Mouse (Mus musculus): ENCODE data around the gene Exoc2. TPM values are rescaled to one million over a fixed set of nuclear protein-coding genes. Genes with fewer than 3 reads are reported as not detected.

Exoc2 gene
- polyA plus RNA-seq, 1 experiment, result 11.3 TPM

DNA sequence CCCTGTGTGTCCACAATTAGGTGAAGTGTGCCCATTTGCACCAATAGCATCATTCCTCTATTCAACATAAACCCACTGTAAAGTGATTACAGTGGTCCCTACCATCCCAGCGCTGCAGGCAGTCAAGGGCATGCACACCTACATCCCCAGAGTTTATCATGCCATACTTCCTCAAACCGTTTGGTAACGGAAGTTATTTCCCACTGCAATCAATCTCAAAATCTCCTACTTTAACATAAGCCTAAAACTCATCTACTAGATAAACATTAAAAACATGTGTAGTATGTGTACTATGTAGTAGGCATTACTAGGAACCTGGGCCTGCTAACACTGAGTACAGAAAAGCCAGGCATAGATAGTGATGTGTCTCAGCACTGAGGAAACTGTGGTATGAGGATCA is 2.8 kb downstream of the Exoc2 start:
- DNase-seq (ENCODE audit: low read depth), result no peak

DNA sequence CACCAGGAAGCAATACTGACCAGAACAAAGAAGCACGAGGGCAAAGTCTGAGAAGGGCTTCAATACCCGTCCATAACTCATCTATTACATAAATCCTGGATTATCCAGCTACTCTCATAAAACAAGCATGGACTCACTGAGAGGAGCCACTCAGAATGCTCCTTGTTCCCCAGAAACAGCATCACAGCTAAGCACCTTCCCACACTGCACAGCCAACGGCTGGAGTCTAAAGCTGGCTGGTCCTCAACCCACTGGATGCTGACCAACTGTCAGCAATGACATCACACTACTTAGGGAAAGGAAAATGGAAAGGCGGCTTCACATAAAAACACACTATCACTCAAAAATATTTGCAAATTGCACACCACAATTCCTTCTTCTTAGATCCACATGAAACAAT is 5.6 kb downstream of the Exoc2 start:
- no peak for DNase-seq (ENCODE audit: low read depth)

DNA sequence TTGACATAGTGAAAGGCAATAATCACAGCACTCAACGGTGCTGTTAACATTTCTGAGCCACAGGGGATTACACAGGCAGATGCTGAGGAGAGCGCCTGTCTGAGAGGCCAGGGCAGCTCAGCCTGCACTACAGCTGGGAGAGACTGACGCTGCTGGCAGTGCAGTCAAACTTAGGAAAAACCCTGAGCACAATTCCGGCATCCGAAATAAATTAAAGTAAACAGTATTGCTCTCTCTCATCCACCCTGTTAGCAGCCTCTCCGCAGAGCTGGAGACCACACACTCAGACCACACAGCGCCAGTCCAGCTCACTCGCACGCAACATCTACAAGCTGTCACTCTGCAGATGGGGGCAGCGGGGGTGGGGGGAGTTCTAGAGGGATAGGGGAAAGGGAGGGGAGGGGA is 7.4 kb downstream of the Exoc2 start:
- no peak for DNase-seq (ENCODE audit: low read depth)

- no peak for DNase-seq (ENCODE audit: low read depth)
Observed at GRCm38 (mm10) chr13:30961932-30962331, 12.0 kb downstream of the Exoc2 start.

- no peak for DNase-seq (ENCODE audit: low read depth)
Observed at GRCm38 (mm10) chr13:30960714-30961113, 13.2 kb downstream of the Exoc2 start.

- DNase-seq (ENCODE audit: low read depth), result no peak
Observed at GRCm38 (mm10) chr13:30953580-30953979, 20.3 kb downstream of the Exoc2 start.

GRCm38 (mm10) chr13:30952044-30952443 is 21.8 kb downstream of the Exoc2 start:
- no peak for DNase-seq (ENCODE audit: low read depth)

GRCm38 (mm10) chr13:30949181-30949580 is 24.7 kb downstream of the Exoc2 start:
- no peak for DNase-seq (ENCODE audit: low read depth)

DNA sequence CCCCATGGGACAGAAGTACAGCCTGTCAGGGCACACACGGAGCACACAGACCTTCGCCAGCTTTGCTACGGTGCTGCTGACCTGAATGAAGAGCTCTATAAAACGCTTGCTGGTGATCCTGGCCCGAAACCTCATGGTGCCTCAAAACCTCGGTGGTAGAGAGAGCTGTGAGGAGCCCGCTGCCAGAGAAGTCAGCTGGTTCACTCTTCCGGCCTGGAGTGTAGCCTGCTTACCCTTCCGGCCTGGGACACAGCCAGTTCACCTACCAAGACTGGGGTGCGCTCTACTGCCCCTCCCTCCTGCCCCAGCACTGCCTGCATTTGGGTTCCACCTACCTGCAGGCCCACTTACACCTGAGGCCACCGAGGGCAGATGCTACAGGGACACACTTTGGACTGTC is 26.4 kb downstream of the Exoc2 start, which contains the start of gene Hus1b:
Hus1b (minus strand) TSS at position 220 of the 400 bp plus-strand sequence.
- no peak for DNase-seq (ENCODE audit: low read depth)

GRCm38 (mm10) chr13:30947129-30947528 is 26.8 kb downstream of the Exoc2 start:
- no peak for DNase-seq (ENCODE audit: low read depth)

GRCm38 (mm10) chr13:30945788-30946187 is 28.1 kb downstream of the Exoc2 start:
- DNase-seq (ENCODE audit: low read depth), result no peak

DNA sequence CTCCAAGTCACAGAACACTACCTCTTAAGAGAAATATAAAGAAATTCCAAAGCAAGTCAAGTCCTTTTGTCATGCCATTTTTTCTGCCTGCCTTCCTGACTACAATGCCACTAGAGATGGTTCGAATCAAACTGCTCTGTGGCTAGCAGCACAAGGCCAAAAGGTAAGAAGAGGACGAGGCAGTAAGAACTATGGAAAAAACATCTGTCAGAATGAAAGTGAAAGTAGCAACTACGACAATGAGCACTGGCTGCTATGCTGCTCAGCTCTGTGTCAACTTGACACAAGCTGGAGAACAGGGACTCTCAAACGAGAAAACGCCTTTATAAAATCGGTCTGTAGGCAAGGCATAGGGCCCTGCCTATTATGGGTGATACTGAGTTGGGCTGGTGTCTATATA is 40.9 kb downstream of the Exoc2 start:
- DNase-seq (ENCODE audit: low read depth), result no peak

DNA sequence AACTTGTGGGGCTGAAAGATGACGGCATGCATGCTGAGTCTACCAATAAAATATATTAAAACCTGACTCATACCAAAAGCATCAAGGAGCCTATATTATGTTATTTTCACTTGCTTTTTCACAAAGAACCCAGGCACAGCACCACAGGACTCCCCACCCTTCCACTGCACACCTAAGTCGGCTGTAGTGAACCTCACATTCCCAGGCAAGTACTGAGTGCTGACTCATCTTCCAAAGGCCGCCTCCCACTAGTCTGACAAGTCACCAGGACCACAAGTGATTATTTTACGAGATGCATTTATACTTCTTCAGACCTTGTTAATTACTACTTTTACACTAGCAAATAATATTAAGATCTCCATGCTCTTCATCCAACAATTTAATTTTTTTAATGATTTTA is 42.3 kb downstream of the Exoc2 start:
- no peak for DNase-seq (ENCODE audit: low read depth)

DNA sequence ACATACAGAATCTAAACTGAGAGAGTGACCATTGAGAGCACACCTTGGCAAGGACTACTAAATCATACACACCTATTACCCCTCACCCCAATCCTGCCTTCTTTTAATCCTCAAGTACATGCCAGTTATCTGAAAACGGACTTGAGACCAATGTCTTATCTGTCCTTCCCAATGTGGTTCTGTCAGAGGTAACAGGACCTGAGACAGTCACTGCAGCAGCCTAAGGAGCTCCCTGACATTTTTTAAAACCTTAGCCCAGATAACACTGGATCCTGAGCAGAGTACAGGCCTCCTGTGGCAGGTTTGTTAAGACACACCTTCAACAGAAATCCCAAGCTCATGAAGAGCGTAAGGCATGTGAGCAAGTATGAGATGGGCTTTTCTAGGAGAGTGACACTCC is 44.8 kb downstream of the Exoc2 start:
- no peak for DNase-seq (ENCODE audit: low read depth)

- no peak for DNase-seq (ENCODE audit: low read depth)
Observed at GRCm38 (mm10) chr13:30924269-30924668, 49.6 kb downstream of the Exoc2 start.

- DNase-seq (ENCODE audit: low read depth), result no peak
Observed at GRCm38 (mm10) chr13:30921914-30922313, 52.0 kb downstream of the Exoc2 start.

DNA sequence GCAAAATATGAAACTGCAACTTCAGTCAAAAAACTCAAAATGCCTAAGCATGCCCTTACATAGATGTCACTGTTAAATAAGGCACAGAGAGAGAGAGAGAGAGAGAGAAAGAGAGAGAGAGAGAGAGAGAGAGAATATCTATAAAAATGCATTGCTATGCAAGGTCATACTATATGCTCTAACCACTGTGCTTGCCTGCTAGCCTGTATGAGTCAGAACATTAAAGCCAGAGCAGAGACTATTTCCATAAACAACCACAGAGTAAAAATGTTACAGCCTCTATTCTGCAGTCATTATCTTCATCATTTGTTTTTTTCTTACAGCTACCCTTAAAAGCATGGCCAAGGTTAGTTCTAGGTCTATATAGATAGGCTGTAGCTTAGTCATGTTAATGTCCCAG is 60.1 kb downstream of the Exoc2 start:
- DNase-seq (ENCODE audit: low read depth), result no peak

- no peak for DNase-seq (ENCODE audit: low read depth)
Observed at GRCm38 (mm10) chr13:30913028-30913427, 60.9 kb downstream of the Exoc2 start.

- DNase-seq (ENCODE audit: low read depth), result no peak
Observed at GRCm38 (mm10) chr13:30911931-30912625, 61.8 kb downstream of the Exoc2 start.

GRCm38 (mm10) chr13:30910889-30911288 is 63.0 kb downstream of the Exoc2 start:
- no peak for DNase-seq (ENCODE audit: low read depth)

DNA sequence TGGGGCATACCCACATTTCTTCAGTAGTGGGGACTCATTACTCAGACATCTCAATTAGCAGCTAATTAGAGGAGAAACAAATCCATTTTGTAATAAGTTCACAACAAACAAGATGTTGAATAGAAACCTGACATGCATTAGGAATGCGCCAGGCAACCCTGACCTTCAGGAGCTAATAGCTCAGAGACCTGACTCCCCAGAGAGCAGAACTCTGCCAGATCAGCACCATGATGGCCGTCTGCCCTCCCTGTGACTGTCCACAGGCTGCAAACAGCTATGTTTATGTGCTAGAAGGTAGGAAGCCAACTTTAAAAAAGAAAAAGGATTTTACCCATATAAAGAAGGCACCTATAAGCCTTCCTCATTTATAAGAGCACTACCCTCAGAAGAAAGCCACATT is 71.6 kb downstream of the Exoc2 start:
- DNase-seq (ENCODE audit: low read depth), result no peak

DNA sequence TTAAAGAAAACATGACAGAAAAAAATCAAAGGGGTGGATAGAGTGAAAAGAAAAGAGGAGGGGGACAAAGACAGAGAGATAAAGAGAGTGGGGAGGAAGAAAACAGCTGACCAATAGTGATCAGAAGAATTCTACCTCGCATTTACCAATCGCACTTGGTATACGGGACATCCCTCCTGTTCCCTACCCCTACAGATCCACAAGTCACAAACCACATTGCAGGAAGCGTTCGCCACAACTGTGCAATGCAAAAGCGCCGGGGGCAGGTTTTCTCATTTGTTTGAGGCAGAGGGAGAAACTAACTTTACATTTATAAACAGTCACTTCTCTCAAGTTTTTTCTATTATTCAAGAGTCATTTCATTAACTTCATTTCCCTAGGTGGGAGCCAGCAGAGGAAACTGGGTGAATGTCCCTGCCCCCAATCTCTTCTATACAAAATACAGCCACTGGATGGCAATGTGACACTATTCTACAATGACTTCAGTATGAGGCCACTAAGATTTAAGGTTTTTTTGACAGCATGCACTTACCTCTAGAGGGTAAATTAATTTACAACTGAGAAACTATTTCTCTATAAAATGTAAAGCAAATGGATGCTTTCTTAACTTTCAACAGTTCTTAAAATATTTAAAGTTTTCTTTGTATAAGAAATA is 72.4 kb downstream of the Exoc2 start:
- no peak for DNase-seq (ENCODE audit: low read depth)

DNA sequence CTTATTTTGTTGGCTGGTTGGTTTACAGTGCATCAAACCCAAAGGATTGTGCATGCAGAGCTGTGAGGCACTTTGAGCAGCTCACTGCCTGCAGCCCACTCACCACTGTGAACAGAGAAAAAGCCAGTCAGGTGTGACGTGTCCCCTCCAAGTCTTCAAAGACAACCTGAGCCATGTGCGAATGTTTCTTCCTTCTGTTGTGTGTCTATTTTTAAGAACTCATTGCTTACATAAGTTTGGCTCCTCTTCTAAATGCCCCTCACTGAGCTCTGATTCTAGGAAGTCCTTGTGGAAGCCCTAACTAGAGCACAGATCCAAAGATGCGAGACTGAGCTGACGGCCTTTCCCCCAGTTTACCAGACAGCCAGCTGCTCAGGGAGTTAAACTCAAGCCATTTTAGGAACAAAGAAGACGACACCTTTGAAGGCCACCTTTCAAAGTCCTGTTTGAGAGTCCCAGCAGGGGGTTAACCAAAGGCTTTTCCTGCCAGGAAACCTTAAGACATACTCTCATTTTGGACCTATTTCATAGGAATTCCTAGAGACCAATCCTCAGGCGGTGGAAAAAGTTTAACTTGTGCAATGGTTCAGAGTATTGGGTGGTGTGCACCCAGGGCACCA is 79.8 kb downstream of the Exoc2 start:
- no peak for DNase-seq (ENCODE audit: low read depth)
